Comparison of ENCODE assay signal across 7 mouse cellular contexts in genomic region chr17:79615897-79616296, GRCm38 (mm10). TPM values are rescaled to one million over a fixed set of nuclear protein-coding genes. Genes with fewer than 3 reads are reported as not detected.
DNase-seq lines count a peak whose midpoint lies in the region; ATAC-seq lines count a peak whose summit lies in the region.

No protein-coding gene starts in this region.

- H3K27ac ChIP-seq in forebrain, embryonic 16.5 days (ENCODE audit: low read length), result no peak overlapping the region
- no peak overlapping the region for H3K27ac ChIP-seq in liver, embryonic 11.5 days (ENCODE audit: low read depth, low read length)
- H3K27ac ChIP-seq in stomach, embryonic 16.5 days (ENCODE audit: low read length), result no peak overlapping the region

- no peak overlapping the region for H3K9ac ChIP-seq in forebrain, embryonic 16.5 days (replicated peaks; ENCODE audit: low read depth, low read length)
- H3K9ac ChIP-seq in liver, embryonic 11.5 days (ENCODE audit: low read depth, low read length), result no peak overlapping the region
- H3K9ac ChIP-seq in stomach, embryonic 16.5 days (ENCODE audit: low read length), result no peak overlapping the region

- H3K9me3 ChIP-seq in megakaryocyte, embryonic 14.5 days, result no peaks in the 10 kb centered on the region
- no peaks in the 10 kb centered on the region for H3K9me3 ChIP-seq in forebrain, embryonic 16.5 days (ENCODE audit: control insufficient read depth, low read length)
- no peaks in the 10 kb centered on the region for H3K9me3 ChIP-seq in liver, embryonic 11.5 days (ENCODE audit: control insufficient read depth, low read length)
- H3K9me3 ChIP-seq in stomach, embryonic 16.5 days (replicated peaks; ENCODE audit: control insufficient read depth, low read length), result no peaks in the 10 kb centered on the region

- H3K27me3 ChIP-seq in megakaryocyte, embryonic 14.5 days (replicated peaks), result no peaks in the 10 kb centered on the region
- H3K27me3 ChIP-seq in forebrain, embryonic 16.5 days (replicated peaks; ENCODE audit: control insufficient read depth, insufficient read depth, low read length), result no peaks in the 10 kb centered on the region
- H3K27me3 ChIP-seq in liver, embryonic 11.5 days (replicated peaks; ENCODE audit: control insufficient read depth, insufficient read depth, low read length), result no peaks in the 10 kb centered on the region
- H3K27me3 ChIP-seq in stomach, embryonic 16.5 days (ENCODE audit: control insufficient read depth, insufficient read depth, low read length), result no peaks in the 10 kb centered on the region

- peaks cover 6% of the 10 kb centered on the region for H3K4me1 ChIP-seq in megakaryocyte, embryonic 14.5 days
- peaks cover 4% of the 10 kb centered on the region for H3K4me1 ChIP-seq in forebrain, embryonic 16.5 days (replicated peaks; ENCODE audit: control insufficient read depth, insufficient read depth, low read length)
- H3K4me1 ChIP-seq in liver, embryonic 11.5 days (replicated peaks; ENCODE audit: control insufficient read depth, insufficient read depth, low read length), result no peaks in the 10 kb centered on the region
- H3K4me1 ChIP-seq in stomach, embryonic 16.5 days (ENCODE audit: control insufficient read depth, insufficient read depth, low read length), result 0 out of 2 replicates have a peak, but pooled peaks cover 3% of the 10 kb centered on the region

- DNase-seq in liver, embryonic 11.5 days (ENCODE audit: low spot score), result no peak
- no peak for DNase-seq in urinary bladder, postnatal 25 days (ENCODE audit: low spot score)

- H3K36me3 ChIP-seq in megakaryocyte, embryonic 14.5 days (replicated peaks; ENCODE audit: low read length), result no peaks in the 10 kb centered on the region
- H3K36me3 ChIP-seq in forebrain, embryonic 16.5 days (ENCODE audit: control insufficient read depth, insufficient read depth), result no peaks in the 10 kb centered on the region
- H3K36me3 ChIP-seq in liver, embryonic 11.5 days (ENCODE audit: control insufficient read depth, insufficient read depth, low read length), result no peaks in the 10 kb centered on the region
- no peaks in the 10 kb centered on the region for H3K36me3 ChIP-seq in stomach, embryonic 16.5 days (ENCODE audit: control insufficient read depth, insufficient read depth, low read length)

- 87% methylated on average over 9 of the region's 9 CpGs for WGBS in forebrain, embryonic 16.5 days
- WGBS in liver, embryonic 11.5 days, result 80% methylated on average over 9 of the region's 9 CpGs
- 82% methylated on average over 9 of the region's 9 CpGs for WGBS in stomach, embryonic 16.5 days

- H3K4me3 ChIP-seq in megakaryocyte, embryonic 14.5 days (replicated peaks), result peak overlapping the region; percentile 92
- no peak overlapping the region; the same call in 1 of the 2 replicates for H3K4me3 ChIP-seq in forebrain, embryonic 16.5 days (replicated peaks; ENCODE audit: low read length)
- peak overlapping the region; percentile 82; the same call in 1 of the 2 replicates for H3K4me3 ChIP-seq in liver, embryonic 11.5 days (ENCODE audit: low read depth, low read length)
- H3K4me3 ChIP-seq in stomach, embryonic 16.5 days (replicated peaks; ENCODE audit: low read length), result peak overlapping the region; percentile 73

- H3K4me2 ChIP-seq in forebrain, embryonic 16.5 days (ENCODE audit: low read length), result peak overlapping the region; percentile 50
- peak overlapping the region; percentile 84 for H3K4me2 ChIP-seq in liver, embryonic 11.5 days
- H3K4me2 ChIP-seq in stomach, embryonic 16.5 days (ENCODE audit: low read depth, low read length), result peak overlapping the region; percentile 74

- ATAC-seq in megakaryocyte, adult 5-6 weeks (ENCODE audit: poor library complexity, severe bottlenecking), result no peak
- ATAC-seq in forebrain, embryonic 16.5 days, result no peak
- ATAC-seq in liver, embryonic 11.5 days (replicated peaks; ENCODE audit: low FRiP score), result no peak
- ATAC-seq in stomach, embryonic 16.5 days (ENCODE audit: insufficient read depth, low FRiP score), result no peak
- ATAC-seq in frontal cortex, adult (ENCODE audit: low TSS enrichment), result no peak

RNA-seq across cellular contexts. Expression of gene Rmdn2, which starts 4.2 kb away (rescaled TPM):
- polyA plus RNA-seq in megakaryocyte, embryonic 14.5 days (2012; ENCODE audit: insufficient read depth, low replicate concordance), result 2.6 and 5.8 TPM in 2 replicates
- 3.8 and 5.1 TPM in 2 replicates for total RNA-seq in megakaryocyte, adult 5-6 weeks (2015)
- 3.1 and 4.4 TPM in 2 replicates for total RNA-seq in megakaryocyte, adult 5-6 weeks (2017)
- polyA plus RNA-seq in forebrain, embryonic 16.5 days (2015; fragmentation: Nextera tagmentation; extraction: Ambion mirVana), result 5.8 and 6.4 TPM in 2 replicates
- 9.1 and 9.3 TPM in 2 replicates for polyA plus RNA-seq in liver, embryonic 11.5 days (2014; fragmentation: Nextera tagmentation; extraction: Ambion mirVana)
- polyA plus RNA-seq in stomach, embryonic 16.5 days (2015; fragmentation: Nextera tagmentation; extraction: Ambion mirVana), result 8.4 and 9.7 TPM in 2 replicates
